Mouse (Mus musculus): Measurements from ENCODE around the gene Tax1bp3. TPM values are rescaled to one million over a fixed set of nuclear protein-coding genes. Genes with fewer than 3 reads are reported as not detected.

Gene Tax1bp3
- polyA plus RNA-seq, 1 experiment from 2014 or later = 203 TPM

GRCm38 (mm10) chr11:73146026-73146974 is 30.6 kb upstream of the Tax1bp3 start:
- ATAC-seq (no peak), DNase-seq (ENCODE audit: low spot score) (no peak)
- Histone ChIP-seq H3K27me3 (replicated peaks; ENCODE audit: control insufficient read depth, insufficient read depth, low read length) (no peaks in the 10 kb centered on the region), H3K9me3 (replicated peaks; ENCODE audit: control insufficient read depth, low read length) (no peaks in the 10 kb centered on the region), H3K4me2 (ENCODE audit: low read length) (no peak overlapping the region), H3K4me1 (ENCODE audit: control insufficient read depth, insufficient read depth, low read length) (no peaks in the 10 kb centered on the region), H3K4me3 (ENCODE audit: low read depth, low read length) (no peak overlapping the region), H3K36me3 (ENCODE audit: control insufficient read depth, insufficient read depth, low read length) (no peaks in the 10 kb centered on the region), H3K9ac (ENCODE audit: low read length) (no peak overlapping the region), H3K27ac (ENCODE audit: low read depth, low read length) (no peak overlapping the region)
- 63% methylated on average over 11 of the region's 11 CpGs for WGBS

GRCm38 (mm10) chr11:73146975-73147365 is 29.9 kb upstream of the Tax1bp3 start:
- no peaks in the 10 kb centered on the region for H3K9me3 ChIP-seq (replicated peaks; ENCODE audit: control insufficient read depth, low read length)
- no peak overlapping the region for H3K4me3 ChIP-seq (ENCODE audit: low read depth, low read length)
- DNase-seq (ENCODE audit: low spot score) = no peak
- no peak for ATAC-seq
- 60% methylated on average over 7 of the region's 7 CpGs for WGBS
- H3K36me3 ChIP-seq (ENCODE audit: control insufficient read depth, insufficient read depth, low read length) = no peaks in the 10 kb centered on the region
- no peaks in the 10 kb centered on the region for H3K4me1 ChIP-seq (ENCODE audit: control insufficient read depth, insufficient read depth, low read length)
- H3K27me3 ChIP-seq (replicated peaks; ENCODE audit: control insufficient read depth, insufficient read depth, low read length) = no peaks in the 10 kb centered on the region
- H3K4me2 ChIP-seq (ENCODE audit: low read length) = no peak overlapping the region
- no peak overlapping the region for H3K27ac ChIP-seq (ENCODE audit: low read depth, low read length)
- no peak overlapping the region for H3K9ac ChIP-seq (ENCODE audit: low read length)

GRCm38 (mm10) chr11:73148209-73148608 is 28.7 kb upstream of the Tax1bp3 start:
- Histone ChIP-seq H3K4me3 (ENCODE audit: low read depth, low read length) (no peak overlapping the region), H3K4me1 (ENCODE audit: control insufficient read depth, insufficient read depth, low read length) (no peaks in the 10 kb centered on the region), H3K4me2 (ENCODE audit: low read length) (no peak overlapping the region), H3K36me3 (ENCODE audit: control insufficient read depth, insufficient read depth, low read length) (no peaks in the 10 kb centered on the region), H3K9ac (ENCODE audit: low read length) (no peak overlapping the region), H3K27ac (ENCODE audit: low read depth, low read length) (no peak overlapping the region), H3K9me3 (replicated peaks; ENCODE audit: control insufficient read depth, low read length) (no peaks in the 10 kb centered on the region), H3K27me3 (replicated peaks; ENCODE audit: control insufficient read depth, insufficient read depth, low read length) (no peaks in the 10 kb centered on the region)
- no peak for ATAC-seq
- WGBS = 68% methylated on average over 9 of the region's 9 CpGs
- no peak for DNase-seq (ENCODE audit: low spot score)

GRCm38 (mm10) chr11:73155071-73155470 is 21.8 kb upstream of the Tax1bp3 start:
- Histone ChIP-seq H3K4me2 (ENCODE audit: low read length) (no peak overlapping the region), H3K9ac (ENCODE audit: low read length) (no peak overlapping the region), H3K27ac (ENCODE audit: low read depth, low read length) (no peak overlapping the region), H3K27me3 (replicated peaks; ENCODE audit: control insufficient read depth, insufficient read depth, low read length) (peaks cover 8% of the 10 kb centered on the region; the same call in 1 of the 2 replicates), H3K36me3 (ENCODE audit: control insufficient read depth, insufficient read depth, low read length) (no peaks in the 10 kb centered on the region), H3K4me3 (ENCODE audit: low read depth, low read length) (no peak overlapping the region), H3K4me1 (ENCODE audit: control insufficient read depth, insufficient read depth, low read length) (no peaks in the 10 kb centered on the region), H3K9me3 (replicated peaks; ENCODE audit: control insufficient read depth, low read length) (no peaks in the 10 kb centered on the region)
- ATAC-seq (no peak), DNase-seq (ENCODE audit: low spot score) (peak; percentile 54)
- WGBS = 66% methylated on average over 6 of the region's 6 CpGs

GRCm38 (mm10) chr11:73159957-73160810 is 16.7 kb upstream of the Tax1bp3 start, which contains the start of gene P2rx5:
P2rx5 (plus strand) TSS chr11:73160421.
- H3K4me2 ChIP-seq (ENCODE audit: low read length) = peak within 1 kb of the TSS; percentile 61
- no peaks in the 10 kb centered on the region for H3K36me3 ChIP-seq (ENCODE audit: control insufficient read depth, insufficient read depth, low read length)
- H3K9me3 ChIP-seq (replicated peaks; ENCODE audit: control insufficient read depth, low read length) = no peaks in the 10 kb centered on the region
- H3K27ac ChIP-seq (ENCODE audit: low read depth, low read length) = no peak within 1 kb of the TSS
- peak; percentile 20 for DNase-seq (ENCODE audit: low spot score)
- H3K4me1 ChIP-seq (ENCODE audit: control insufficient read depth, insufficient read depth, low read length) = no peaks in the 10 kb centered on the region
- ATAC-seq = peak; percentile 29; the same call in 1 of the 2 replicates
- H3K27me3 ChIP-seq (replicated peaks; ENCODE audit: control insufficient read depth, insufficient read depth, low read length) = peaks cover 20% of the 10 kb centered on the region; the same call in 1 of the 2 replicates
- peak within 1 kb of the TSS; percentile 54 for H3K9ac ChIP-seq (ENCODE audit: low read length)
- 3% methylated on average over 49 of the region's 49 CpGs for WGBS
- peak within 1 kb of the TSS; percentile 33 for H3K4me3 ChIP-seq (ENCODE audit: low read depth, low read length)

- Histone ChIP-seq H3K9ac (ENCODE audit: low read length) (no peak overlapping the region), H3K4me2 (ENCODE audit: low read length) (peak overlapping the region; percentile 61; the same call in 1 of the 2 replicates), H3K27ac (ENCODE audit: low read depth, low read length) (no peak overlapping the region), H3K9me3 (replicated peaks; ENCODE audit: control insufficient read depth, low read length) (no peaks in the 10 kb centered on the region), H3K4me3 (ENCODE audit: low read depth, low read length) (peak overlapping the region; percentile 33; the same call in 1 of the 2 replicates), H3K36me3 (ENCODE audit: control insufficient read depth, insufficient read depth, low read length) (no peaks in the 10 kb centered on the region), H3K4me1 (ENCODE audit: control insufficient read depth, insufficient read depth, low read length) (no peaks in the 10 kb centered on the region), H3K27me3 (replicated peaks; ENCODE audit: control insufficient read depth, insufficient read depth, low read length) (peaks cover 20% of the 10 kb centered on the region; the same call in 1 of the 2 replicates)
- ATAC-seq (no peak), DNase-seq (ENCODE audit: low spot score) (no peak)
- 23% methylated on average over 6 of the region's 6 CpGs for WGBS
Observed at GRCm38 (mm10) chr11:73160811-73161200, 16.1 kb upstream of the Tax1bp3 start.

GRCm38 (mm10) chr11:73161616-73162015 is 15.3 kb upstream of the Tax1bp3 start:
- Histone ChIP-seq H3K36me3 (ENCODE audit: control insufficient read depth, insufficient read depth, low read length) (no peaks in the 10 kb centered on the region), H3K9ac (ENCODE audit: low read length) (no peak overlapping the region), H3K4me3 (ENCODE audit: low read depth, low read length) (no peak overlapping the region), H3K9me3 (replicated peaks; ENCODE audit: control insufficient read depth, low read length) (no peaks in the 10 kb centered on the region), H3K27me3 (replicated peaks; ENCODE audit: control insufficient read depth, insufficient read depth, low read length) (peaks cover 20% of the 10 kb centered on the region; the same call in 1 of the 2 replicates), H3K4me1 (ENCODE audit: control insufficient read depth, insufficient read depth, low read length) (no peaks in the 10 kb centered on the region), H3K4me2 (ENCODE audit: low read length) (no peak overlapping the region), H3K27ac (ENCODE audit: low read depth, low read length) (no peak overlapping the region)
- DNase-seq (ENCODE audit: low spot score) (no peak), ATAC-seq (no peak)
- 91% methylated on average over 4 of the region's 4 CpGs for WGBS

GRCm38 (mm10) chr11:73162284-73162683 is 14.6 kb upstream of the Tax1bp3 start:
- Histone ChIP-seq H3K9me3 (replicated peaks; ENCODE audit: control insufficient read depth, low read length) (no peaks in the 10 kb centered on the region), H3K4me3 (ENCODE audit: low read depth, low read length) (no peak overlapping the region), H3K27me3 (replicated peaks; ENCODE audit: control insufficient read depth, insufficient read depth, low read length) (peaks cover 20% of the 10 kb centered on the region; the same call in 1 of the 2 replicates), H3K36me3 (ENCODE audit: control insufficient read depth, insufficient read depth, low read length) (no peaks in the 10 kb centered on the region), H3K4me2 (ENCODE audit: low read length) (no peak overlapping the region), H3K27ac (ENCODE audit: low read depth, low read length) (no peak overlapping the region), H3K9ac (ENCODE audit: low read length) (no peak overlapping the region), H3K4me1 (ENCODE audit: control insufficient read depth, insufficient read depth, low read length) (no peaks in the 10 kb centered on the region)
- no peak for ATAC-seq
- 85% methylated on average over 5 of the region's 5 CpGs for WGBS
- DNase-seq (ENCODE audit: low spot score) = no peak
